Mouse (Mus musculus) kidney, adult 8-10 months (tissue): ENCODE data around the gene Nrgn.
A peak's percentile ranks its signal among the peaks of the same experiment; 100 is the strongest.

Experiments
- DNase-seq, 2 experiments: peaks; one replicate each; pipeline ENCODE4 v3.0.0; 2022

Gene Nrgn

GRCm38 (mm10) chr9:37552536-37553293 is at the start of gene Nrgn:
Gene Nrgn, minus strand, starts transcription at chr9:37552904.
- peak; percentile 76 to 86 for DNase-seq

DNA sequence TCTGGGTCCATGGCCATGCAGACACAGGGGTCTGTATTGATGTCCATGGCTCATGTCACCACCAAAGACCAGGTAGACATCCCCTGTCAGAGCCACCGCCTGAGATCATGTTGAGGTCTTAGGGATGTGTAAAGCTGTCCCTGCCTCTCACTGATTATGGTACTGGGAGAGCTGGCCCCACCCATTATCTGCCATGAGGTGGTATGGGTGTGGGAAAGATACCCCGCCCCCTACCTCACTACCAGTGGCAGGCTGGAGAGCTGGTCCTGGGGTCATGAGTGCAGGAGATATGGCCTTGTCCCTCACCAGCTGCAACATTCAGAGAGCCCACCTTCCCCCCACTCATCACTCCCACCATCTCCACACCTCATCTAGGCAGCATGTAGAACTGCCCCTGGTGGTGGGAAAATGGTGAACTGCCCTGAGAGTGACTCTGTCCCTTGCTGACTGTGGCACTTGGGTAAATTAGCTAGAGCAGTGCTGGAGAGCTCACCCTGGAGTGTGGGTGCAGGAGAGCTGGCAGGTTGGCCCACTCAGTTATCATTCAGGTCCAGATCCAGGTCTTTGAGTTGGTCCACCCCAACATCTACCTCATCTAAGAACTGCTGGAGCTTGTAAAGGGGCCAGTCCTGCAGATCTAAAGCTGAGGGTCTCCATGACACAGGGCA is 48.0 kb upstream of the Nrgn start:
- DNase-seq = no peak

DNA sequence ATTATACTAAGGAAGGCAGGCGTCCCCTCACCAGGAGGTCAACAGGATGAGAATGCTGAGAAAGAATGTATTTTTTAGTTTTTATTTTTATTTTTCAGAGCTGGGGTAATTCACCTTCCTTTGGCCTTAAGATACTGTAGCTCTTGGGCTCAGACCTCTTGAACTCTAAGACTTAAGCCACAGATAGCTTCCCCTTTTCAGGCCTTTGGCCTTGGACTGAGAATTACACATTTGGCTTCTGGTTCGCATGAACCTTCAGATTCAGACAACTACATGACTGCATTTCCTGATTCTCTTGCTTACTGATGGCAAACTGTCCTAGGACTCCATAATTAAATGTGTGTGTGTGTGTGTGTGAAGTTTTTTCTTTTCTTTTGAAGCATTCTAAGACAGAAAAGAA is 45.9 kb upstream of the Nrgn start:
- DNase-seq = no peak

DNA sequence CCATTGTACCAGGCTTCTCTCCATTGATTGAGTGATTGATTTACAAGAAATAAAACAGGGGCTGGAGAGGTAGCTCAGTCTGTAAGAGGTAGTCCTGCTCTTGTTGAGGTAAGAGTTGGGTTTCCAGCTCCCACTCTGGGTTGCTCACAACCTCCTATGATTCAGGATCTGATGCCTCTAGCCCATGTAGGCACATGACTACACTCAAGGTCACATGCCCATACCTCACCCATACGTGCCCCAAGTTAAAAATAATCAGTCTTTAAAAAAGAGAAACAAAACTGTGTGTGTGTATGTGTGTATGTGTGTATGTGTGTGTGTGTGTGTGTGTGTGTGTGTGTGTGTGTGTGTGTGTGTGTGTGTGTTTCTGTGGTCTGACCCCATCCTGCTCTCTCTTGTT is 42.9 kb upstream of the Nrgn start:
- no peak for DNase-seq

- no peak for DNase-seq
Measured at GRCm38 (mm10) chr9:37593690-37594089, 41.0 kb upstream of the Nrgn start.

- no peak for DNase-seq
Measured at GRCm38 (mm10) chr9:37592633-37593032, 39.9 kb upstream of the Nrgn start.

DNA sequence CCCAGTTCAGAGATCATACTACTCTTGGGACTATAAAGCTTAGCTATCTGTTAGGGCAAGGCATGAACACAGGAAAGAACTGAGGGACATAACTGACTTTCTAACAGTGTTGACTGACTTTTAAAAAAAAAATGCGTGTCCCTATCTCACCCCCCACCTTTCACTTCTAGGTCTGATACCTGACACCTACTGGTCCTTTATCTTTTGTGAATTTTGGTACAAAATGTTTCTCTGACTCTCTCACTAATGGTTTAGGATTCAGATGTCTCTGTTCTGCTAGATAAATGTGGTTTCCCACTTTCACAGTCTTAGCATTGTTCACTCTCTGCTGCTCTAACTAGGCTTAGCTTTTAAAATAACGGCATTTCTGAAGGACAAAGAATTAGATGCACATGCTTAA is 39.3 kb upstream of the Nrgn start:
- DNase-seq = no peak

GRCm38 (mm10) chr9:37590381-37590780 is 37.7 kb upstream of the Nrgn start:
- DNase-seq = no peak

DNA sequence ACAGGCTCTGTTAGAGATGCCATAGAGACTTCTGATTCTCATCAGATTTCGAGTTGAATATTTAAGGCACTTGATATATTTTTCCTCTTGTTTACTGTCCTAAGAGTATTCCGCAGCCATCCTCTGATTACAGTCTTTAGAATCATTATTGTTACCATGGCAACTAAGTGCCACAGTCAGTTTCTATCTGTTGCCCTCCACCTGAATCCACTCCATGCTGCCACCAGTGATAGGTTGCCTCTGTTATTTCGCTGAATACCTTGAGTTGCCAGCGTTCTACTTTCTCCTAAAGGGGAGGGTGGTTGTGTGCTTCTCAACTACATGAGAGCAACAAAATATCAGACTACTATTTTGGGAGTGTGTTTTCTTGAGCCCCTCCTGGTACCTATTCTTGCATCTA is 34.0 kb upstream of the Nrgn start:
- no peak for DNase-seq

DNA sequence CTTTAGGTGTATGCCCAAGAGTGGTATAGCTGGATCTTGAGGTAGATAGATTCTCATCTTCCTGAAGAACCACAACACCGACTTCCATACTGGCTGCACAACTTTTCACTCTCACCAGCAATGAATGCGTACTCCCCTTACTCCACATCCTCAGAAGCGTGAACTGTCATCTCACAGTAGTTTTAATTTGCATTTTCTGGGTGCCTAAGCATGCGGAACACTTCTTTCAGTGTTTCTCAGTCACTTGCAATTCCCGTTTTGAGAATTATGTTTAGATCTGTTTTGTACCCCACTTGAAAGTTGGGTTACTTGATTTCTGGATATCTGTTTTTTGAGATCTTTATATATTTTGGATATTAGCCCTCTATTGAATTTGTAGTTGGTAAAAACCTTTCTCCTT is 30.9 kb upstream of the Nrgn start:
- DNase-seq = no peak

- DNase-seq = no peak
Measured at GRCm38 (mm10) chr9:37576436-37576930, 23.8 kb upstream of the Nrgn start.

GRCm38 (mm10) chr9:37572204-37572876 is 19.6 kb upstream of the Nrgn start:
- DNase-seq = no peak

DNA sequence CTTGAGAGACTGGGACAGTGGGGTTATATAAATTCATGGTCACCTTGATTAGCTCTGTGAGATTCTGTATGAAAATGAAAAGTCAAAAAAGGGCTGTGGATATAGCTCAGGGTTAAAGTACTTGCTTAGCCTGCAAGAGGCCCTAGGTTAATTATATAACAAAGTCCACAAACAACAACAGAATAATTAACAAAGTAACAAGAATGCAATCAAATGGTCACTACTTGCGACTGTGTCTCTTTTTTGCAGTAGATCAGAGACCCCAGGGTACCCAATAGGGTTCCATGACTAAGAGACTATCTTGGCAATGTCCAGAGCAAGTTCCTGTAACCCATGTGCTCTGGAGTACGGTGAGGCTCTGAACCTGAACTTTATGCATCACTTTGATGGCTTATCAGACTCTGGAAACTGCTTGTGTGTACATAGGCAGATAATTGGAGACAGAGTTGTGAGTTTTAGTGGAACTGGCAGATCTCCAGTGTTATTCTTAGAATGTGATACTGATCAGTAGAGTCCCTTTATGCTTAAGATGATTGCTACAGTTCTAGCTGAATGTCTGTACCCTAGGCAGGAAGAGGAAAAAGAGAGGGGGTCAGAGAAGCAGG is 16.6 kb upstream of the Nrgn start:
- DNase-seq = peak; percentile 12 to 36

- peak; percentile 29 to 30 for DNase-seq
Measured at GRCm38 (mm10) chr9:37568605-37569214, 16.0 kb upstream of the Nrgn start.

DNA sequence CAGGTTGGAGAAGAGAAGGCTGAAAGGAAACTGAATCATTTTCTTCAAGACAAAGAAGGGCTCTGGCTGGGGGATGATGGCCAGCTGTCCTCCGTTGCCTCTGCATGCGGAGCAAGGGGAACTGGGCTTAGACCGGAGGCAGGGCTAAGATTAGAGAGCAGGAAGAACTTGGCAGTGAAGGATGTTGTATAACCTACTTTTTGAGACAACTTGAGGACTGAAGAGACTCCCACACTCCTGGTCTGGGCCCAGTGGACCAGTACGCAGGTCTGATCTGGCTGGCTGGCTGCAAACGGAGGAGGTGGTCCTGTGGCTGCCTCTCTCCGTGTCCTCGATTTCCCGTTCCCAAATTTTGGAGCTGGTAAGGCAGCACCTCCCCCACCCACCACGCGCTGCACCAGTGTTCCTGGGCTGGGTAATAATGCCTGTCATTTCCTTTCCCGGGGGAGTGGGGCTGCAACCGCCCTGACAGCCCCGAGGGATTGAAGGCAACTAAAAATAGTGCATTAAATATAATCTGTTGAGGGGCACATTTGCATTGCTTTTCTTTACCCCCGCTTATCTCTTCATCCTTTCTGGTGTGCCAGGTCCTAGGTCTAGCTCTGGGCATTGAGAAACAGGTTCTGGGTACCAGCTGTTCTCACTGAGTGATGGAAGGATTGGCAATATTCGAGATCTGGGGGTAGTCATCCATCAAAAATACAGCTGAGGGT is 15.3 kb upstream of the Nrgn start:
- peak in 1 of 2 experiments; percentile 35 for DNase-seq

DNA sequence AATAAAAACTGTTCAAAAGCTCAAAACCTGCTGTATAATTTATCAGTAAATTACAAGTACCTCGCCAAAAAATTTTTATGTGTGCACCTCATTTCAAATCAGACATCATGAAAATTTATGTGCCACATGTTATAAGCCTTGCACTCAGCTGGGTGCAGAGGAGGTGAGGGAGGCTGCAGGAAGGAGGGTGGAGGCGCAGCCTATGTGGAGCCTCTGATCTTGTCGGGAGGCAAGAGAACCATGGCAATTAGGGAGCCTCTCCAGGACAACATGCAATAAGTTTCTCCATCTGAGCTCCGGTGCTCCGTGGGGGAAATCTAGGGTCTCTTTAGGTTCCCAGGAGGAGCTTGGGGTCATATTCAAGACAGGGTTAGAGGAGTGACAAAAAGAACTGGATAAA is 14.8 kb upstream of the Nrgn start:
- no peak for DNase-seq

DNA sequence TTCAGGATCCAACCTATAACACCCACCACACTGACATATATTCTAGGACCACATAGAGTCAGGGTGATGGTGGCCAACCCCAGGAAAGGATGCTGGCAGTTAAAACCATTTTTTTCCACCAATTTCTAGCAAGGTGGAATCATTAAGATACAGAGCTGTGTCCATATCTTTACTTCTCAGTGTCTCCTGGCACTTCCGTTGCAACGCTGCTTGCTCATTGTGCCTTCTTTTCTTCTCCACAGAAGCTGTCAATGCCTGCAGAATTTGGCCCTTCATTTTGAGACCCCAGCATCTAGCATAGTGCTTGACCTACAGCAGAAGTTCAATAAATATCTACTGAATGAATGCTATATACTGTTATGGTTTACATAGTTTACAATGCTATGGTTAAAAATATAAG is 14.3 kb upstream of the Nrgn start:
- DNase-seq = no peak

- DNase-seq = no peak
Measured at GRCm38 (mm10) chr9:37563805-37564204, 11.1 kb upstream of the Nrgn start.

DNA sequence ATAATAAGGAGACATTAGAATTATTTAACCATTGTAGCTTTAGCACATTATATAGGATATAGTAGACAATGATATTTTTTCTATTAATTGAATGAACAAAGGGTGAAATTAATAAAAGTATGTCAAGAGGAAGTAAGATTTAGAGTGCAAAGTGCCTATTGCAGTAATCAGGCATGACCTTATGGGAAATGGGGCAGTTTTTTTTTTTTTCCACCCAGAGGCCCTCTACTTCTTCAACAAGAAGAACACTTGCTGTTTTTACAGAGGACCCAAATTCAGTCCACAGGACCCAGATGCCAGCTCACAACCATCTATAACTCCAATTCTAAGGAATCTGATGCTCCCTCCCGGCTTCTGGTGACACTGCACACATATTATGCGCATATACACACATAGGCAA is 7.9 kb upstream of the Nrgn start:
- no peak for DNase-seq

DNA sequence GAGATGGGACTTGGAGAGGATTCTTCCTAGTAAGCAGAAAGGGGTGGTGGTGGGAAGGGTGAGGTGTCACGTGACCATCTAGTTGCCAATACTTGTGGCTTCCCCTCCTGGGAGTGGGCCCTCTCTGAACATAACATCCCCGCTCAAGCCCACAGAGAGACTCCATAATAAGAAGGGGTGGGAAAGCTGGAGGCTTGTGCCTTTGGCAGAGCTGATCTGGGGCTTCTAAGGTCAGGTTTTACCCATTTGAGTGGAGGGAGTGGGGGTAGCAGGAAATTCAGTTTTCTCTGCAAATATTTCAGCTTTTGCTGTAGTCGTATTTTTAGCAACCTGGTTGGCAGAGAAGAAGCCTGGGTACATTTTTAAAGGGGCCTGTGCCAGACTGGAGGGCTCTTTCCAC is 3.7 kb upstream of the Nrgn start:
- DNase-seq = no peak

DNA sequence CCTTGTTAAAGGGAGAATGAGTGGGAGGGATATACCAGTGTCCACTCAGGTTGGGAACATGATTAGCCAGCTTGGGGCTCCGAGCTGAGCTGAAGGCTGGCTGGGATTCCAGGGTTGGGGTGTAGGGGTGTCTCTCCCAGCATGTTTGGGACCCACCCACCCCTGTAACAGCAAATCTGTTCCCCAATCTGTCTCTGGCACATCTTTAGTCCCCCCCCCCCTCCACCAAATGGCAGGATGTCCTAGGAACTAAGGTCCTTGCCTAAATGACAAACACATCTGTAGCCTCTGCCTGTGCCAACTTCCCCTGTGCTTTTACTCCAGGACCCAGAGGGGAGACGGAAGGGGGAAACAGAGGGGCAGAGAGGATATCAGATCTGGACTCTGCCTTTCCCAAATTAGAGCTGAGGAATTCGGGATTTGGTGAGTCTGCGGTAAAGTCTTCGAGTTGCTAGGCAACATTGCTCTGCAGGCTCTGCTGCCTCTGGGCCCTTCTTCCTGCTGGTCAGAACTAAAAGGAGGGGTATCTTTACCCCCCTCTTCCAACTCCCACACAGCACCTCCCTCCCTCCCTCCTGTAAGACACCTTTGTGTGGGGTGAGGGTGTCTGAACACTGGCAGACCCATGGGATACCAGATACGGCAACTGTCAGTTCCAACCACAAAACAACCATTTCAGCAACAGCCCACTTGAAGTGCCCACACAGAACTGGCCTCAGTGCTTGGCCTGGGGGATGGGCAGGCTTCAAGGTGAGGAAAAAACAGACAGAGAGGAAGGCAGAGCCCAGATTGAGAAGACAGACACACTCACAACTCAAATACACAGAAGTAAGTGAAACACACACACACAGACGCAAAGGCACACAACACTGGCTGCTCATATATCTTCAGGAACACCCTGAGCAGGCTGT is 2.4 kb upstream of the Nrgn start, which contains the start of gene Siae:
Siae (plus strand) TSS at position 861 of the 911 bp plus-strand sequence.
- DNase-seq = no peak
